7 mouse cellular contexts compared by ENCODE assay signal in the genomic region with DNA sequence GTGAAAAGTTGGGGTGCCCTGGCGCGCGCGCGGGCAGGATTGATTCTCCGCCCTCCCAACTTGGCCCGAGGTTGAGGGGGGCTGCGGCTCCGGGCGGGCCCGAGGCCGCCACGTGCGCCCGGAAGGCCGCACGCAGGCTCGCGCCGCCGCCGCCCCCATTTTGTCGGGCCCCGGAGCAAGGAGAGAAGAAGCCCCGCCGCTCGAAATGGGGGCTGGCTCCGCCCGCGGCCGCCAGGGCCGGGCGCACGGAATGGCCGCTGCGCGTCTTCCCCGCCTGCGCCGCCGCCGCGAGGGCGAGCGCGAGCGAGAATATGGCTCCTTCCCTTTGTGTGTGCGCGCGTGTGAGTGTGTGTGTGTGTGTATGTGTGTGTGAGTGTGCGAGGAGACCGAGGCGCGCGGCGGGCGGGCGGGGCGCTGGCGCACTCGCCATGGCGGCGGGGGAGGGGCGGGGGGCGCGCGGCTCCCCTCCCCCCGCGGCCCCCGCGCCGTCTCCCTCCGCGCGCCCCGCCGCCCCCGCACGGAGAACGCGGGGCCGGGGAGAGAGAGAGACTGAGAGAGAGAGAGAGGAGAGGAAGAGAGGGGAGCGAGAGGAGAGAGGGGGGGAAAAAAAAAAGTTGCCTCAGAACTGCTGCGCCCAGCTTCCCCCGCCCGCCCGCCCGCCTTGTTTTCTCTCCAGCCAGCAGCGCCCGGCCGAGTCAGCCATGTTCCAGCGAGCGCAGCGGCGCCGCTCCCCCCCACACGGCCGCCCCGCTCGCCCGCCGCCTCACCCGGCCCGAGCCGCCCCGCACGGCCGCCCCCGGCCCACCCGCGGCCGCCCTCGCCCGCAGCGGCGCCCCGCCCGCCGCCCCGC. TPM values are rescaled to one million over a fixed set of nuclear protein-coding genes. Genes with fewer than 3 reads are reported as not detected.
DNase-seq lines count a peak whose midpoint lies in the region; ATAC-seq lines count a peak whose summit lies in the region.

No protein-coding gene starts in this region.

- peak overlapping the region; percentile 100 for H3K9ac ChIP-seq in embryonic facial prominence, embryonic 13.5 days
- H3K9ac ChIP-seq in limb, embryonic 13.5 days, result peak overlapping the region; percentile 100
- H3K9ac ChIP-seq in midbrain, embryonic 14.5 days (replicated peaks; ENCODE audit: low read length), result peak overlapping the region; percentile 99

- ATAC-seq in embryonic facial prominence, embryonic 13.5 days (ENCODE audit: insufficient number of reproducible peaks, insufficient read depth, low FRiP score, low TSS enrichment, low read depth), result peak; percentile 38; the same call in 1 of the 2 replicates
- peak; percentile 53 for ATAC-seq in limb, embryonic 13.5 days (ENCODE audit: low FRiP score, low read depth)
- peak; percentile 66 for ATAC-seq in midbrain, embryonic 14.5 days (ENCODE audit: low FRiP score, low TSS enrichment)

- DNase-seq in adrenal gland, postnatal 25 days, result peak; percentile 82
- DNase-seq in heart, adult 8-10 months (ENCODE audit: low spot score), result peak; percentile 82
- peak; percentile 75 to 79 for DNase-seq in kidney, adult 8-10 months
- peak; percentile 92 for DNase-seq in midbrain, embryonic 14.5 days
- peak; percentile 66 for DNase-seq in spleen, adult 12 weeks (ENCODE audit: low spot score)

- H3K9me3 ChIP-seq in embryonic facial prominence, embryonic 13.5 days, result no peaks in the 10 kb centered on the region
- H3K9me3 ChIP-seq in limb, embryonic 13.5 days, result no peaks in the 10 kb centered on the region
- H3K9me3 ChIP-seq in midbrain, embryonic 14.5 days (ENCODE audit: control insufficient read depth, low read length), result no peaks in the 10 kb centered on the region

- 1% methylated on average over 88 of the region's 120 CpGs for WGBS in embryonic facial prominence, embryonic 13.5 days
- WGBS in limb, embryonic 13.5 days, result 0% methylated on average over 39 of the region's 120 CpGs
- under 1% methylated on average over 80 of the region's 120 CpGs for WGBS in midbrain, embryonic 14.5 days

- no peaks in the 10 kb centered on the region for H3K27me3 ChIP-seq in embryonic facial prominence, embryonic 13.5 days
- H3K27me3 ChIP-seq in limb, embryonic 13.5 days, result no peaks in the 10 kb centered on the region
- H3K27me3 ChIP-seq in midbrain, embryonic 14.5 days (ENCODE audit: control insufficient read depth, insufficient read depth, low read length), result no peaks in the 10 kb centered on the region

- peak overlapping the region; percentile 89 for H3K4me3 ChIP-seq in embryonic facial prominence, embryonic 13.5 days
- H3K4me3 ChIP-seq in limb, embryonic 13.5 days, result peak overlapping the region; percentile 78
- H3K4me3 ChIP-seq in midbrain, embryonic 14.5 days (replicated peaks; ENCODE audit: low read depth, low read length), result peak overlapping the region; percentile 77

- H3K4me1 ChIP-seq in embryonic facial prominence, embryonic 13.5 days, result peaks cover 15% of the 10 kb centered on the region
- peaks cover 19% of the 10 kb centered on the region for H3K4me1 ChIP-seq in limb, embryonic 13.5 days
- peaks cover 18% of the 10 kb centered on the region for H3K4me1 ChIP-seq in midbrain, embryonic 14.5 days (ENCODE audit: control insufficient read depth, insufficient read depth, low read length)

- peaks cover 10% of the 10 kb centered on the region; the same call in 1 of the 2 replicates for H3K36me3 ChIP-seq in embryonic facial prominence, embryonic 13.5 days
- H3K36me3 ChIP-seq in limb, embryonic 13.5 days, result peaks cover 19% of the 10 kb centered on the region
- peaks cover 15% of the 10 kb centered on the region for H3K36me3 ChIP-seq in midbrain, embryonic 14.5 days (ENCODE audit: control insufficient read depth, insufficient read depth, low read length)

- H3K27ac ChIP-seq in embryonic facial prominence, embryonic 13.5 days, result peak overlapping the region; percentile 100
- H3K27ac ChIP-seq in limb, embryonic 13.5 days, result peak overlapping the region; percentile 100
- H3K27ac ChIP-seq in midbrain, embryonic 14.5 days (replicated peaks; ENCODE audit: low read depth, low read length), result peak overlapping the region; percentile 100

- H3K4me2 ChIP-seq in embryonic facial prominence, embryonic 13.5 days, result peak overlapping the region; percentile 86
- peak overlapping the region; percentile 93 for H3K4me2 ChIP-seq in limb, embryonic 13.5 days (replicated peaks)
- peak overlapping the region; percentile 82 for H3K4me2 ChIP-seq in midbrain, embryonic 14.5 days (ENCODE audit: low read length)

RNA-seq across cellular contexts. Expression of gene Gm42791, which starts 56.8 kb away (rescaled TPM):
- total RNA-seq in adrenal gland, postnatal 25 days (2021), result 6.7 and 7.4 TPM in 2 replicates
- polyA plus RNA-seq in embryonic facial prominence, embryonic 13.5 days (2015; fragmentation: Nextera tagmentation; extraction: Ambion mirVana), result 1.6 and 2.4 TPM in 2 replicates
- 1 to 10 TPM; 3.2 to 7.7 (median 7.3) TPM for total RNA-seq in heart, adult 8-10 months (2022)
- 1.6 and 2.6 TPM in 2 replicates for polyA plus RNA-seq in limb, embryonic 13.5 days (2015; fragmentation: Nextera tagmentation; extraction: Ambion mirVana)
- polyA plus RNA-seq in midbrain, embryonic 14.5 days (2014; fragmentation: Nextera tagmentation; extraction: Ambion mirVana), result not detected in 2 replicates

Comparison
In these comparisons a context has a peak if more than half of its experiments do, and no peak if none do; other contexts are left out.
1. Peak in every context shown above with its lines: DNase-seq, ATAC-seq, H3K4me3 ChIP-seq and H3K27ac ChIP-seq.